Mouse (Mus musculus) v-Abl transformed pro-B cells (cell line): ENCODE measurements around the gene Slc29a4.

Experiments used
- in situ Hi-C, 2 experiments: fragments of 400-800 bp; cut with MboI; formaldehyde crosslinking; loops; one replicate each; pipeline ENCODE4 v1.15.1; 2025; ENCODE audit not compliant: unreplicated experiment in 2 of 2

Slc29a4 gene

GRCm38 (mm10) chr5:142694627-142695340 lies 2.5 kb downstream of the Slc29a4 start:
- in situ Hi-C loops: no loop called here

DNA sequence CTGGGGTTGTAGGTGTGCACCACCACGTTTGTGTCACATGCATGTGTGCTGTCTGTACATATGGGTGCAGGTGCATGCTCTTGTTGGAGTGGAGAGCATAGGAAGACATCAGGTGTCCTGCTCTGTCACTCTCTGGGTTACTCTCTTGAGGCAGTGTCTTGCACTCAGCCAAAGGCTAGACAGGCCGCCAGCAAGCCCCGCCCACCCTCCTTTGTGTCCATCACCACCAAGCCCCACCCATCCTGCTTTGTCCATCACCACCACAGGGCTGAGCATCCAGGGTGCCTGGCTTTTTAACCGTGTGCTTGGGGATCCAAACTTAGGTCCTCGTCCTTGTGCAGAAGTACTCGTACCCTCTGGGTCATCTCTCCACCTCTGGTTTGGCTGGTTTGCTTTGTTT lies 3.9 kb downstream of the Slc29a4 start:
- in situ Hi-C loops: no loop called here

DNA sequence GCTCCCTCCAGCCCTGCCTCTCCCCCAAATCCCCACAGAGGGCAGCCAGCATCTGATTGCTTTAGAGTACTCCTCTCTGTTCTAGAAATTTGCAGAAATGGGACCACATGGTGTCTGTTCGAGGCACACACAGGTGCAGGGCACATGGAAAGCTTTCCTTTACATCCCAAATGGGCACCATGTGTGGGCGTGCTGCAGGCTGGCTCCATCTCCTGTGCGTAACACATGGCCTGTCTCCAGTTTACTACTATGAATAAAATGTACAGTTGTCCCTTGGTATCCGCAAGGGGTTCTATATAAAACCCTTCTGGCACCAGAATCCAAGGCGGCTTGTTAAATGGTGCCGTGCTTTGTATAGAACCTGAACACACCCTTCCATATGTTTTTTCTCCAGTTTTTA lies 4.6 kb downstream of the Slc29a4 start:
- in situ Hi-C loops: no loop called here

- in situ Hi-C loops: no loop called here
Measured at GRCm38 (mm10) chr5:142697742-142698141, 5.4 kb downstream of the Slc29a4 start.

DNA sequence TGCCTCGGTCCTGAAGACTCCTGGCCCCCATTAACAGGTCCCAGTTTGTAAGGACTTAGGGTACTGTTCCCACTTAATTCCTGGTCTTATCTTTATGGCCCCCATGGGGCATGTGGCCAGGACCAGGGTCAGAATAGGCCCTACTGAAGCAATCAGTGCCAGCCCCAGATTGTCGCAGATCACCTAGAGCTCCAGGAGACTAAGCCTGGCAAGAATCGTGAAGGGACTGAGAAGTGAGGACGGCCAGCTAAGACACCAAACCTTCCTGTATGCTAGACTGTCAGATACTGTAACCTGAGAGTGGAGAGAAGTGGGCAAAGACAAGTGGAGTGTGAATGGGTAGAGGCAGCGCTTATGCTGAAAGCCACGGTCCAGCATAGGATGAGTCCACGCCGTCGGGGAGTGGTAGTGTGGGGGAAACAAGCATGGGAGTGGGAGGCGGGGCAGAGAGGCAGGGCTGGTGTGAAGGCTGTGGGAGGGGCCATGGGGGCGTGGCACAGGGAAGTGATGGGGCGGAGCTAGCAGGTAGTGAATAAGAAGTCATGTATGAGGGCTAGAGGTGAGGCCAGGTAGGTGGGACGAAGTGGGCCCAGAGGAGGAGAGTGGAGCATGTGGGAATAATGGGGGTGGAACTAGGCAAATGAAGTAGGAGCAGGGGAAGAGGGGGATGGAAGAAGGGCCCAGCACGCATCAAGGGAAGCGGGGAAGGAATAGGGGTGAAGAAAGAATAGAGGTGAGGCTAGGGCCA lies 8.7 kb downstream of the Slc29a4 start:
- in situ Hi-C loops: no loop called here

GRCm38 (mm10) chr5:142701651-142702510 lies 9.6 kb downstream of the Slc29a4 start:
- in situ Hi-C loops: no loop called here

DNA sequence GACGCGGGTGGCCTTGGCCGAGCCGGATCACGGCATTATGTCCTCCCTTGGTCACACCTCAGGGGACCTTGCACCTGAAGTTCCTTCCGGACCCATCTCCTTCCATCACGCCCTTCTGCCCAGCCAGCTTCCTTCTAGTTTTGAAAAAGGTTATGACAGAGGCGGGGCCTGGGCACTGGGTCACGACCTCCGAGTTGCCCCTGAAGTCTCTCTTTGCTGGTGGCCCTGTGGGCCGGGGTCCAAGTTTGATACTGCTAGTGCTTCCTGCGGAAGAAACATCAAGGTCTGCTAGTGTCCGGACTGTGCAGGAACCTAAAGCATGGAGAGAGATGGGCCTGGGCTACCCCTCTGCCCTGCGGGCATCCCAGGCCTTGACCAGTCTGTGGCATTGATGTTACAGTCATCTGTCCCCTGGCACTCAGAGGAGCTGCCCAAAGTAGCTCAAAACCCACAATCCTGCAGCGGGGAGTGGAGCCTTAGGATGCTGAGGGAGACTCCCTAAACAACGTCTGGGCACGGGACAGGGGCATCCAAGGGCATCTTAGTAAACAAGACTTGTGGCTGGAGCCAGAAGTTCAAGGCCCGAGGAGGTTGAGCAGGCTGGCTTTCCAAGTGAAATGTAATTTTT lies 10.3 kb downstream of the Slc29a4 start:
- in situ Hi-C loops: no loop called here

- in situ Hi-C loops: no loop called here
Measured at GRCm38 (mm10) chr5:142703569-142703968, 11.3 kb downstream of the Slc29a4 start.

DNA sequence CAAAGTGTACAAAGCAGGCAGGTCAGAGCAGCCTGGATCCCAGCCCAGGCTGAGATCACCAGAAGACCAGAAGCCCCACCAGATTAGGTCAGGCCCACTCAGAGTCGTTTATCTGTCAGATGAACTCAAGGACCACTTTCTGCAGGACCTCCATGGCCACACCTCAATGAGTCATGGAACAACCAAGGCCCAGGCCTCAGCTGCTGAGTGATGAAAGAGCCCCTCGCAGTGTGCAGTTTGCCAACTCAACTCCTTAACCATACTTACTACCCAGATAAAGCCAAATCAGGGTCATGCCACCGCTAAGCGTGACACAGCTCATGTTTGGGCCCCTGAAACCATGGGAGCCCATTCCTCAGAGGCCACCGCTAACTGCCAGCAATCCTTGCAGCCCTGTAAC lies 15.4 kb downstream of the Slc29a4 start:
- in situ Hi-C loops: no loop called here

DNA sequence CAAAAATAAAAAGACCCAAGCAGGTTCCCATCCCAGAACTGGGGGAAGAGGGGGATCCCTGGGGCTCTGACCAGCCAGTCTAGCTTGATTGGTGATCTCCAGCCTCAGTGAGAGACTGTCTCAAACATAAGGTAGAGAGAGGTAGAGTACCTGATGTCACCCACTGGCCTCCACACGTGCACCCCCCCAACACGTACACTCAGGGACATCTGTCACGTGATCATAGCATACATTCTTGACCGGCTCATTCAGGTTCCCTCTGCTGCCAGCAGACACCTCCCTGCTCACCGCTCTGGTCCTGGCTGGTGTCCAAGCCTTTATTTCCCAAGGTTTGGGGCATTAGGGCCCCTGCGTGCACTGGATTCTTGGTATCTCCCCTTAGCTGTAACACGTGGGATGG lies 17.1 kb downstream of the Slc29a4 start:
- in situ Hi-C loops: no loop called here

GRCm38 (mm10) chr5:142712373-142712772 lies 20.1 kb downstream of the Slc29a4 start:
- in situ Hi-C loops: no loop called here

- in situ Hi-C loops: no loop called here
Measured at GRCm38 (mm10) chr5:142713966-142714365, 21.7 kb downstream of the Slc29a4 start.

GRCm38 (mm10) chr5:142715059-142715458 lies 22.7 kb downstream of the Slc29a4 start:
- in situ Hi-C loops: loop anchor here (5.0 kb wide), 2 partner anchors 133 to 213 kb away; no protein-coding TSS in a partner anchor

DNA sequence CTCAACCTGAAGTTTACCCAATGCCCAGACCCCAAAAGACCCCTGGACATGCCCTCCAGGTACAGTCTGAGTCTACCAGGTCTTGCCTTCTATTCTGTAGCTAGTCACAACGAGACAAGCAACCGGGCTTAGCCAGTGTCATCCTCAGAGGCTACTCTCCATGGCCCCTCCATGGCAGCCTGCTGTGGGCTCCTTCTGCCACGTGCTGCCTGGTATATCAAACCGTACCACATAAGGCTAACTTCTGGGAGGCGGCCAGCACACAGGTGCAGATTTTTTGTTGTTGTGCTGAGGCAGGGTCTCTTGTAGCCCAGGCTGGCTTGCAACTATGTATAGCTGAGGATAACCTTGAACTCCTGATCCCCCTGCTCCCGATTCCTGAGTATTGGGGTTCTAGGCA lies 23.7 kb downstream of the Slc29a4 start:
- in situ Hi-C loops: loop anchor here (5.0 kb wide), 2 partner anchors 134 to 214 kb away; no protein-coding TSS in a partner anchor

GRCm38 (mm10) chr5:142718037-142718436 lies 25.7 kb downstream of the Slc29a4 start:
- in situ Hi-C loops: loop anchor here (5.0 kb wide), 2 partner anchors 136 to 216 kb away; no protein-coding TSS in a partner anchor

GRCm38 (mm10) chr5:142718486-142718885 lies 26.2 kb downstream of the Slc29a4 start:
- in situ Hi-C loops: loop anchor here (5.0 kb wide), 2 partner anchors 136 to 216 kb away; no protein-coding TSS in a partner anchor

DNA sequence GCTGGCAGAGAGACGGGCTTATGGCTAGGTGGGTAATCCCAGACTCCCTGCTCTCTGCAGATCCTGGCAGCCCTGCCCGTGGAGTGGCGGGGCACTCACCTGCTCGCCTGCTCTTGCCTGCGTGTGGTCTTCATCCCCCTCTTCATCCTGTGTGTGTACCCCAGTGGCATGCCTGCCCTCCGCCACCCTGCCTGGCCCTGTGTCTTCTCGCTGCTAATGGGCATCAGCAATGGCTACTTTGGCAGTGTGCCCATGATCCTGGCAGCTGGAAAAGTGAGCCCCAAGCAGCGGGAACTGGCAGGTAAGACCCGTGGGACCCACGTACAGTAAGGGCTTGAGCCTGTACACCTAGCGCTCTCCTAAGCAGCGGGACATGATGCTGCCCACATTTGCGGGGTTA lies 27.6 kb downstream of the Slc29a4 start:
- in situ Hi-C loops: loop anchor here (5.0 to 10.0 kb wide), 3 partner anchors 138 to 218 kb away; no protein-coding TSS in a partner anchor

- in situ Hi-C loops: loop anchor here in 1 of 2 experiments (10.0 kb wide), 1 partner anchor 151 kb away; no protein-coding TSS in a partner anchor
Measured at GRCm38 (mm10) chr5:142723520-142724133, 31.3 kb downstream of the Slc29a4 start.

GRCm38 (mm10) chr5:142724265-142724664 lies 32.0 kb downstream of the Slc29a4 start:
- in situ Hi-C loops: loop anchor here in 1 of 2 experiments (10.0 kb wide), 1 partner anchor 151 kb away; no protein-coding TSS in a partner anchor

- in situ Hi-C loops: loop anchor here in 1 of 2 experiments (10.0 kb wide), 1 partner anchor 148 kb away; no protein-coding TSS in a partner anchor
Measured at GRCm38 (mm10) chr5:142726748-142727147, 34.4 kb downstream of the Slc29a4 start.
